Mouse (Mus musculus) yolk sac, embryonic 10.5 days (tissue): ENCODE data around the gene Fgfr2.

Source experiments
- DNase-seq: peaks from one replicate; pipeline ENCODE4 v3.0.0-alpha.2; 2017; ENCODE audit warnings: low spot score

Gene Fgfr2

DNA sequence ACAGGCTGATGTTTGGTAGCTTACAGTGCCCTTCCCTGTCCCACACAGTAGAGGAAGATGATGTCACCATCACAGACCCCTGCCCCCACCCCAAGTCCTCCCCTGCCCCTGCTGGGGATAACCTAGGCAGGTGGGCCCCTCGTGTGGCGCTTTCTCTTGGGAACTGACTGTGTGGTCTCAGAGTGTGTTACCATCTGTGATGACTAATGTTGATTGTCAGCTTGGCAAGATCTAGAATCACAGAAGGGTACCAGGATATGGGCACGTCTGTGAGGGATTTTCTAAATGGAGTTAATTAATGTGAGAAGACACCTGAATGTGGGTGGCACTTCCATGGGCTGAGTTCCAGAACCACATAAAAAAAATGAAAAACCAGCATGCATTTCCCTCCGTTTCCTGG is 955.9 kb downstream of the Fgfr2 start:
- DNase-seq, result no peak

DNA sequence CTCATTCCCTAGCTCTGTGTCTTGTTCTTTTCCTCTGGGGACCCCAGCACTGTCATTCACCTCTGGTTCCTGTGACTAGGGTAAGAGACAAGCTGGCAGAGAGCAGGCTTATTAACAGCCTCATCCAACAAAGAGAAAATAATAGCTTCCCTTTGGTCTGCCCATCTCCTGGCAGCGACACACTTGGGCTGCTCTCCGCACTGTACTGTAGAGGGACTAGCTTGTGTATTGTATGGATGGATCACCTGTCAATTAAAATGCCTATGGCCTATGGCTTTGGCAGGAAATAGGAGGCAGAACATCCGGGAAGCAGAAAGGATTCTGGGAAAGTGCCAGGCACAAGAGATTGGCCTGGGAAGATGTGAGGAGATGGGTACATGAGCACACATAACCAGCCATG is 960.9 kb downstream of the Fgfr2 start:
- DNase-seq, result no peak

DNA sequence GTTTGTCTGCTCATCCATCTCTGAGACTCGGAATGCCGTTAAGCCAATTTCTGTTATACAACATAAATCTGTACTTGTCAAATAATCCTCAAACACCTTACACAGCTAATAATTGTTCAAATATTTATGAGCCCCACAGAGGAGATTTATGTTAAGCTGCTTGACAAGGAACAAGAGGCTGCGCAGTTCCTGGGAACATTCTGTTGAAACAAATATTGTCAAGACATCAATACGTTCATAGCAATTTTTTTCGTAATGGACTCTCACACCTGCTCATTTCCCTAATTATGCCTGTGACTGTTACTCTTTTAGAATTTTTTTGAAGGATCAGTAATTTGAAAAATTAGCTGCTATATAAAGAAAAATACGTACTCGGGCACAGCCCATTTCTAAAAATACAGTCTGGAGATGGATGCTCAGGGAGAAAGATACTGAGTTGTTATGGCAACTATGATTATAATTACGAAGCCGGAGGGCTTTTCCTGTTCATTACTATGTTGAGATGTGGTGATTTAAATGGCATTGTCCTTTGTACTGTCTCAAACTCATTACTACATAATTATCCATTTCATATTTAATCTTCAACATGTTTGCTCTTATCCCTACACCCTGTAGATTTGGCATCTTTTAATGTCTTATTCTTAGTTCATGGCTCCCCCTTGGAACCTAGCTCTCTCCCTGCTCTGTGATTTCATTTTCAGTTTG is 964.7 kb downstream of the Fgfr2 start:
- DNase-seq, result no peak

DNA sequence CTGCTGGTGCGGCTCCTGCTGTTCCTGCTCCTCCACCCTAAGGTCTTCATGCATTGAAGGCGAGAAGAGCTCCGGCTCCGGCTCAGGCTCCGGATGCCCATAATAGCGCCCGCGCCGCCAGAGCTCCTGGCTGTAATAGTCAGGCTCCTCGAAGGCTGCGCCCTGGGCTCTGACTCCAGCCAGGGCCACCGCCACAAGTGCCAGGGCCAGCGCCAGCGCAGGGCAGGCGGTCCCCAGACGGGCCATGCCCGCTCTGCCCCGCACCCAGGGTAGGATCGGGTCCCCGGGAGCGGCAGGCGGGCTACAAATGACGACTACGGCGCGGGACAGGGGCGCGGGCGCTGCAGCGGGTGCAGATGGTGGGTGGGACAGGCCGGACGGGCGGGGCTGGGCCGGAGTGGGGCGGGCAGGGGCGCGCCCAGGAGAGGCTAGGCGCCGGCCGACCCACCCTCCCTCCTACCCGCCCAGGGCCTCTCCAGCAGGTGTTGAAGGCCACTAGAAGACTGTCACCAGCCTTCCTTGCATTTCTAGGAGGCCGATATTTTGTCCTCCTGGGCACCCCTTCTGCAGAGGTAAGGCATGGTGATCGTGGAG is 968.7 kb downstream of the Fgfr2 start, which contains the start of gene Cpxm2:
Cpxm2 (minus strand) TSS at position 372 of the 594 bp plus-strand sequence.
- no peak for DNase-seq

DNA sequence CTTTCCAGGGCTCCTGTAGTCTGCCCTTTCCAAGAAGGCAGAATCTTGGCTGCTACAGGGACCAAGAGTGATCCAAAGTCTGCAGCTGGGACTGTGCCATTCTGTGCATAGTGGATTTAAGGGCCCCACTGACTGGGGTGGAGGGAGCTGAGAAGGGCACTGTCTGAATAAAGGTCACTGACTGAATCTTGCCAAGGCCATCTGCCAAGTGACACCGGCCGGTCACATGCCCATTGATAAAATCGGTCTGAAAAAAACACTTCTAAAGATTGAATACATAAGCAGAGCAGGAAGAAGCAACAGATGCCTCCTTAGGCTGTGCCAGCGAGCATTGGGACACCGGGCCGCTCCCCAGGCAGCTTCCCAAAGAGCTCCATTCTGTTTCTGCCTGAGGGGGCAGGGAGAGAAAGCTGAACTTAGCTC is 969.4 kb downstream of the Fgfr2 start:
- DNase-seq, result no peak

DNA sequence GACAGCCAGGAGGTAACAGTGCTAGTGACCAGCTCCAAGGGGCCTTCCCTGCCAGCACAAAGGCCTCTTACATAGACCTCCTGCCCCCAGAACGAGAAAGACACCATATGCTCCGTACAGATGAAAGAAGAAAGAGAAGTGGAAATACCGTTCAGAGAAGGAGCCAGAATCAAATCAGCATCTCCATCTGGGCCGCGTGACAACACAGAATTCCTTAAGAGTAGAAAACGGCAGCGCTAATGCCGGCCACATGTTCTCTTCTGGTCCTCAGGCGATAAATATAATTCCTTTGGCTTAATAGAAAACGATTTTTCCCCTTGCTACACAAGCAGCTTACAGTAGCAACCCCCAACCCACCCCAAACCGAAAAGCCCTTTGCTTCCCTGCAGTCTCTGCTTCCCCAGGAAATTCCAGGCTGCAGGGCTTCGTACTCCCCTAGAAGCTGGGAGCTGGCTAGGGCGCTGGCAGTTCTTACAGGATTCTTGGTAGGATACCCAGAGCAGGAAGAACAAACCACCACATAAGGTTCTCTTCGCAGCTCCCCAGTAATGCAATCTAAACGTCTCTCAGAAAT is 977.8 kb downstream of the Fgfr2 start:
- DNase-seq, result no peak

DNA sequence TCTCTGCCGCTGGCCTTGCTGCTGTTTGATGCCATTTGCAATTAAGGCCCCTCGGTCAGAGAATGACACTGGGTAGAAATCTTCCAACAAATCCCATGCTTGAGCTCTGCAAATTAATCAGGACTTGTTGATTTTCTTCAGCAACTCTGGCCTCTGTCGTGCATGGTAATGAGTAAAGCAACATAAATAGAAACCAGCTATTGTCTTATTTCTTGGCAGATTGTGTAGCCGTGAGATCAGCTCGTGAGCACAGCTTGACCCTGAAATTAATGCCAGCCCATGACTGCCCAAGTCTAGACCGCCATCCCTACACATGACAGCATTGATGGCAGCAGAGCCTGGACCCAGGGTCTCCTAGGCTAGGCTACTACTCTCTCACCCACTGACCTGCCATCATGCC is 994.5 kb downstream of the Fgfr2 start:
- no peak for DNase-seq

DNA sequence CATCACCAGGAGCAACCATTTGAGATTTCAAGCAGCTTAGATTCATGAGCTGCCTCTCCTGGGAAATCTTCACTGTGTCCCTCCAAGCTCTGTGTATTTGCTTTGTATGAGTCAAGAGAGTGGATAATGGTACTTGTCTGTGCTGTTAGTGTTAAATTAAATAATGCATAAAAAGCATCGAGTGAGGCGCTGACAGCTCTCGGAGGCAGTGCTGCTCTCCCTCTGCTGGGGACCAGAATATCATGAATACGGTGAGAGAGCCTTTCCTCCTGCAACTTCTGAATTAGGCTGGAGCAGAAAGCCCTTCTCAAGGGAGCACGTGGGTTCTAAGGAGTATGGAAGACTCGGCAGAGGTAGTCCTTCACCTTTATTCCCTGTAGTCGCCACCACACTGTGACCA is 998.2 kb downstream of the Fgfr2 start:
- no peak for DNase-seq

DNA sequence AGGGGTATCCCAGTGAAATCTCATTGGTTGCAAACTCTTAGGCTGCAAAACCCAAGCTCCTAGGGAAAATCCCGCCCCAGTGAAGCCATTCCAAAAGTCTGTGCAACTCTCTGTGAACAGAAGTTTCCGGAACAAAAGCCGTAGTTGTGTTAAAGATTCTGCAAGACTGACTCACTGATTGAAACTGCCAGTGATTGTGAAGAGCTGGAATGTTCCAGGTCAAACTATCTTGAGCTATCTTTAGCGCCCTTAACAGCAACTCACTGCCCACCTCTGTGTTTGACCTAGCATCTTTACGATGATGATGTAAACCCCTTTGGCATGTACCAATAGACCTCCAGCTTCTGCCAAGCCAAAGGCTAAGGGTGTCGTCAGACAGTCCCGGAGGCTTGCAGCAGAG is 999.9 kb downstream of the Fgfr2 start:
- DNase-seq, result no peak

DNA sequence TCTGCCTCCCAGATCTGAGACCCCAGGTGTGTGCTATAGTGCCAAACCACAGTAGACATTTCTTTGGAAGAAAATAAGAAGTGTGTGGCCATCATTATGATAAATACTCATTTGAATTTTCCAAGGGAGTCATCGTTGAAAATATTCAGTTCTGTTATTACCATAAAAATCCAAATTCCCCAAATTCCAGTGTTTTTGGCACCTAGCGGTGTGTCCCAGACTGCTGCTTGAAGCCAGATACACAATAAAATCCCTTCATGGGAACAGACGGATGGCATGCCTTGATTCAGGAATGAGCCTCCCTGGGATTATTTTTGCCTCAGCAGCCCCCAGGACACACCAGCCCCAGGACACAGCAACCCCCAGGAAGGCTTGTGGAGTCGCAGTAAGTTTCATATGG is 1003.3 kb downstream of the Fgfr2 start:
- DNase-seq, result no peak

DNA sequence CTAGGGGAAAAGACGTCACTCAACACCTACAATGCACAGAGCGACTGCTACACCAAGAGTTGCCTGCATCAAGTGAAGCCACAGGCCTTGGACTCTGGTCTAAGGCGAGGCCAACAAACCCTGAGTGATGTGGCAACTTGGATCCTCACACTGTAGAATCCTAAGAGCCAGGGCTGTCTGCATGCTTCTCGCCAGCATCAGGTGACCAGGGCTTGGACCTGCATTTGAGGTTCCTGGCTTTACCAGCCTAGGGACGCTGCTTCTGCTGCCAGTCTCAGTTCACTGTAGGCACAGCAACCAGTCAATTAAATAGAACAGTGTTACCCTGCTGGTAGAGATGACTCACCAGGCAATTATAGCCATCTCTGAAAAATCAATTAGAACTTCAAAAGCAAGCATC is 1011.4 kb downstream of the Fgfr2 start:
- DNase-seq, result no peak

DNA sequence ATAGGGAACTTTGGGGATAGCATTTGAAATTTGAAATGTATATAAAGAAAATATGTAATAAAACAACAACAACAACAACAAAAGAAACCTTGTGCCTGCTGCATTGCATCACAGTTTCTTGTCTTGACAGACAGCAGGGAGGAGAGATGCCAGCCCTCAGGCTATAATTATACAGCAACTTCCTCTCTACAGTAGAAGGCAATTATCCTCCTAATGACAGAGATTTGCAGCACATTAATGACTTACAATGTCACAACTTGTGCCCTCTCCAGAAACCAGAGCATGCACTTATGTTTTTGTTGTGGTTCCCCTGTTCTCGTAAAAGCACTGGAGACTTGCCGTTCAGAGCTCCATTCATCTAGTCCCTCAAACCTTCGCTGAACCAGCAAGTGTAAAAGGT is 1012.8 kb downstream of the Fgfr2 start:
- no peak for DNase-seq

DNA sequence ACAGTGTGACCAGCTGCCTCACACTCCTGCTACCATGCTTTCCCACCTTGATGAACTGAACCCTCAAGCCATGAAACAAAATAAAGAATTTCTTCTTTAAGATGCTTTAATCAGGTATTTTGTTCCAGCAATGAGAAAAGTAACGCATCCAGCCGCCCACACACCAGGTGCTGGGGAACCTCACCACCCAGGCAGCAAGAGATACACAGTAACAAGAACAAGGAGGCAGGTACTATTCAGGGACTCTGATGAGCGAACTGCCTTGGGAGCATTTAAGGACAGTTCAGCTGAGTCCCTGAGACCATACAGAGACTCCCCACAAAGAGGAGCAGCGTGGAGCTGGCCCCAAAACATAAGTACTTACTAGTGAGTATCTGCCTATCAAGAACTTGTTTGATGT is 1016.3 kb downstream of the Fgfr2 start:
- no peak for DNase-seq

DNA sequence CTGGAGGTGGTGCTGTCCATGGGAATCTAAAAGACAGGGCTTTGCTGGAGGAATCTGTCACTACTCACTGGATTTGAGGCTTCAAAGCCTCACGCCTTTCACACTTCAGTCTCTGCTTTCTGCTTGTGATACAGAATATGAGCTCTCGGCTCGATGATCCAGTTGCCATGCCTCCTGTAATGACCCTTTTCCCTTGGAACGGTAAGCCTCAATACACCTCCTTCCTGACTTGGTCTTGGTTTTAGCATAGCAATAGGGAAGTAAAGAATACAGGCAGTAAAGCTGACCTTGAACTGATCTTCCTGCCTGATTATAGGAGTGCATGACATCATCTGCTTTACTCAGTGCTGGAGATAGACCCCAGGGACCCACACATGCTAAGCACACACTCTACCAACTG is 1017.8 kb downstream of the Fgfr2 start:
- DNase-seq, result no peak

DNA sequence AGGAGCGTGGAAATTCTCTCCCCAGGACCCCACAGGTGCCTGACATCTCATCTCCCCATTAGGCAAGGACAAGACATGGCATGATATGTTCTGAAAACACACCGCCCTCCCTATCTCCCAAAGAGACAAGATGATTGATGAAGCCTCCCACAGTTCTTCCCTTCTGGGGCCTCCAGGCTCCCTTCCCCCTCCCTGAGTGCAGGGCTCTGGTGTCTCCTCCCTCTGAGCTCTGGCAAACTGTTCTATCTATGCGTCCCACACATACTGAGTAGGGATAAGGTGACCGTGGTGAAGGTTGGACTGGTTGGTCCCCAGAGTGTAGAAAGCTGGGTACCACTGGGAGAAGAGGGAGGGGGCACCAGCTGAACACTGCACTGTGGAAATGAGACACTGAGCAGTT is 1024.7 kb downstream of the Fgfr2 start:
- DNase-seq, result no peak

DNA sequence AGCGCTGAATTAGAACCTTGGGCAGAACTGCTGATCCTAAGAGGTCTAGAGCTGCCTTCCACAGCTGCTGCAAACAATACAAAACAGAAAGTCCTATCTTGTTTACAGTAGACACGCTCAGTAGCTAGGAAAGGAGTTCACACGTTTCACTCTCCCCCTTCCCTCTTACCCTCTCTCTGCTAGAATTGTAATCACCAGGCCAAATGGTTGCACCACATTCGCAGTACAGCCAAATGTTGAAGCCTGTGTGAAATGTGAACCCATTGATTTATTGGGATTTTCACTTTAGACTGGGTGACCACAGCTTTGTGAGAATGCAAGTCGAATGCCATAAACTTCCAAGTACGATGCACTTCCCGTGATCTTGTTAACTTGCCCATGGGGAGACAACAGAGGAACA is 1028.5 kb downstream of the Fgfr2 start:
- DNase-seq, result no peak

DNA sequence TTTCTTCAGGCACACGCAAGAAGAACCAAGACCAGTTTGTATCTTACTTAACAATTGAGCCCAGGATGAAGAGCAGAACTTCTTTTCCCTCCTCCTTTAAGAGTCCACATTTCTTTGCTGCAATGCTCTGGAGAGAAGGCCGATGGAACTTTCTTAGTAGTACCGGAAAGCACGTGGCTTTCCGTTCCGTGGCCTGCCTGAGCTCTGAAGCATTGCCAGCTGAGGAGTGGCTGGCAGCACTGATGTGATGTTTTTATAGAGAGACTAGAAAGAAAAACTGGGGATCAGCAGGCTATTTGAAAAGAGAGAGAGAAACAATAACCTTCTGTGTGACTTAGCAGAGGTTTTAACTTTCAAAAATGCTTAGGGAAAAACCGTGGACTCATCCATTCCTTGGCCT is 1031.6 kb downstream of the Fgfr2 start:
- DNase-seq, result no peak

DNA sequence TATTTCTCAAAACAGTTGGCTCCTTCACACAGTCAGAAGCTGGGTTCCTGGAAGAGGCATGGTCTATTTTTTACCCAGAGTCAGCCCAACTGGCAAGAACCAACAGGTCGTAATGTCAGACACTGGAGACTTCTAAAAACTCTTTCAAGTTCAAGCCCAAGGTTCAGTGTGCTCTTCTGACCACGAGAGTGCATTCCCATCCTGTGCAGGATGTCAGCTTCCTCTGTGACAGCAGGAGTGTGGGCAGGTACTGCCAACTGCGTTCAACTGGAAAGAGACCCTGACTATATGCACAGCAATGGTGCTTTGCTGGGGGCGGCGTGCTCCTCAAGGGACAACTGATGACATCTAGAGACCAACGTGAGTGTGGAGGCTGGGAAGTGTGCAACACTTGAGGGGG is 1034.5 kb downstream of the Fgfr2 start:
- DNase-seq, result no peak

DNA sequence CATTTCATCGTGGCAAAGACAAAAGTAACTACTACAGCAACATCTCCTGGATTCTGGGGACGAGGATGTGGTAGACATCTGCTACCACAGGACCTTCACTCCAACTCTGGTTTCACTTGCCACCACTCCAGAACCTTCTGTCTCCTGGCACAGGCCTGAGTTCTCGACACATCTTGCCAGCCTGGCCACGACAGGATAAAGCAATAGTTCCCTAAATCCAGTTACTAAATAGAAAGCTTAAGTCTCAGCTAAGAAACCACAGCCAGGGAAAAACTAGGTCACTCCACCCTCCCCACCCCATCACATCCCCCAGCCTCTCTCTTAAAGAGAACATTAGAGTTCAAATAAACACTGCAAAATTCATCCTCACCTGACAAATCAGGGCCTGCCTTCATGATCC is 1035.0 kb downstream of the Fgfr2 start:
- no peak for DNase-seq

DNA sequence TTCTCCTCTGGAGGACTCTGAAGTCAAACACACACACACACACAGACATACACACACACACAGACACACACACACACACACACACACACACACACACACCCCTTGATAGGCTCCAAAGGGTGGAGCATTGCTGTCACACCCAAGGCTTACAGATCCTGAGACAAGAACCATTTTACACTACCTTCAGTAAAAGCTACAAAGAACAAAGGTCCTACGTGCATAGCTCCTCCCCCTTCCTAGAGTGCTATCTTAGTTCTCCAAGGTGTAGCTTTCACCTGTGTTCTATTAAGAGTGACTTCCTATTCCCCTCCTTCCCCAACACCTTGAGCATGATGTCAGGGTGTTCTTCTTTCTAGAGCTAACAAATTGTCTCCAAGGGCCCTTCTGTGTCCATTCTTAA is 1047.3 kb downstream of the Fgfr2 start:
- no peak for DNase-seq

DNA sequence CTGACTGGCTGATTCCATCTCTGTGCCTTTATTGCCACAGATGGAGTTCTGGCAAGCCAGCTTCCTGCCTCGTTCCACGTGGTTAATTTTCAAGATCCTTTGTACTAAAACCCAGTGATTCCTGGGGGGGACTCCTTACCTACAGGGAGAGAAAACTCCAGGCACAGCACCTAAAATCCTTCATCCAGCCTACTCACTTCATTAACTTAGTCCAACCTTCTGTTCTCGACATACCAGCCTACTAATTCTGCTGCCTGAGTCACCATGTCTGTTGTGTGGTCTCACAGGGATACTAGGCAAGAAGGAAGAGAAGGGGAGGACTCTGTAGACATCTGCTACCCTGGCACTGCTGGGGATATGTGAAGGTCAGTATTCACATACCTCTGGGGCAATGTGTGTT is 1048.6 kb downstream of the Fgfr2 start:
- no peak for DNase-seq

DNA sequence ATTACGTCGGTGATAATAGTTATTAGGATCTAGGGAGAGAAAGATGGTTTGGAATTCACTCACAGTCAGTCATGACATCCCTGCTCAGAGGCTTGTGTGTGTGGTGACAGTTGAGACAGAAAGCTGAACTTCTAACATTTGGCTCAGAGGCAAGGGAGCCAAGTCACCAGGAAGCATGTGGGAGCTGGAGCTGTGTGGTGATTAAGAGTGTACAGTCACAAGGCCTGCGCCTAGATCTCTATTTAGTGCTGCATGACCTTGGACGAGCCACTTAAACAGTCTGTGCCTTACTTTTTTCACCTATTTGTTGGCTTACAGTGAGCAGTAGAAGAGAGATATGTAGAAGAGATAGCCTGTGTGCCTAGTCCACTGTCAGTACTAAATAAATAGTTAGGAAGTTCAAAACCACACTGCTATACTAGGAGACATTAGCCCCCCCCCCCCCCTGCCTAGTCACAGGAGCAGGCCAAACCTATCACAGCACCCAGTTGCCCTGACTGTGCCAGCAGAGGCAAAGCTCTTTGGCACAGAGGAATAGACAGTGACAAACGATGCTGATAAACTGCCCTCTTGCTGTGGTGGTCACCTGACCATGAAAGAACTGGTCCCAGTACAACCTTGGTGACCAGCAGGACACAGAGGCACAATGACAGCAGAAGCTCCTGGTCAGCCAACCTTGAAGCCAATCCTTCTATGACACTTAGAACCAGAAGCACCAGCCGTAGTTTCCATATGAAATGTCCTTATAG is 1052.1 kb downstream of the Fgfr2 start:
- no peak for DNase-seq

DNA sequence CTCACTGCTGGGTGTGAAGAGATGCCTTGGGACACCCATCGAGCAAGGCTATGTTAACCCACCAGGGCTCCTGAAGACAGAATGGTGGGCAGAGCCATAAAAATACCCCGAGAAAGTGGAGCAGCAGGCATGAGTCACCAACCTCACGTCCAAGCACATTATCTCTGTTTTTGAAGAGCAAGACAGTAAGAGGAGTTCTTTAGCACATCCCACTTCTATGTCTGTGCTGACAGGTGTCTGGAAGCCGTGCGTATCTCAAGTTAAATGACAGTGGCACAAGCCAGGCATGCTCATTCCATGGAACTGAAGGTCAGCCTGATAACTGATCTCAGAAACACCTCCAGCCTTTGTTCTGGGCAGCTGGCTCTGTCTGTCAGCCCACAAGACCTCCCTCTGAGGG is 1055.2 kb downstream of the Fgfr2 start:
- DNase-seq, result no peak
